Mouse (Mus musculus): ENCODE results near the gene Zmynd12. TPM values are rescaled to one million over a fixed set of nuclear protein-coding genes. Genes with fewer than 3 reads are reported as not detected.

Gene Zmynd12
- total and polyA plus RNA-seq, 3 experiments, result 0.25 to 0.75 (median 0.53) TPM

DNA sequence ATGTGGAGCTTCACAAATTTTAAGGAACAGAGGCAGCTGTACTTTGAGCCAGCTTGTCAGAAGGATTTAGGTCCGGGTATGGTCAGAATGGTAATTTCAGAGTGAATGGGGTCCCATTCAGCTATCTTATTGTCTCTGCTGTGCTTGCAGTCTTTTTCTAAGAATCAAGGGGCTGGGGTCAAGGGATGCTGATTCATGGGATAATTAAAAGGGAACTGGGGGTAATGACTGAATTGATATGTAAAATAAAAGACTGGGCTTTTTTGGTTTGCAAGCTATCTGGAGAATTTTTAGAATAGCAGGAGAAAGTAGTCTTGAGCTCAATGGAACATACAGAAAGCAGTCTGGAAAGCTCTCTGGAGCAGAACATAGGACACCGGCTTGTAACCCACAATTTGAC is 19.2 kb upstream of the Zmynd12 start:
- in situ Hi-C loops (cut with MboI; ENCODE audit: low pct_ligation_motif_present, low pct_unique_long_range_greater_than_20kb, low sequenced_read_pairs), result no loop called here
- no peaks in the 10 kb centered on the region for H3K36me3 ChIP-seq (replicated peaks in 1 of 2; ENCODE audit: control insufficient read depth in 1 of 2, insufficient read depth in 1 of 2, low read length in 1 of 2)
- dilution Hi-C loops (cut with MboI; ENCODE audit: extremely low pct_ligation_motif_present, extremely low pct_unique_long_range_greater_than_20kb, low sequenced_read_pairs), result no loop called here

DNA sequence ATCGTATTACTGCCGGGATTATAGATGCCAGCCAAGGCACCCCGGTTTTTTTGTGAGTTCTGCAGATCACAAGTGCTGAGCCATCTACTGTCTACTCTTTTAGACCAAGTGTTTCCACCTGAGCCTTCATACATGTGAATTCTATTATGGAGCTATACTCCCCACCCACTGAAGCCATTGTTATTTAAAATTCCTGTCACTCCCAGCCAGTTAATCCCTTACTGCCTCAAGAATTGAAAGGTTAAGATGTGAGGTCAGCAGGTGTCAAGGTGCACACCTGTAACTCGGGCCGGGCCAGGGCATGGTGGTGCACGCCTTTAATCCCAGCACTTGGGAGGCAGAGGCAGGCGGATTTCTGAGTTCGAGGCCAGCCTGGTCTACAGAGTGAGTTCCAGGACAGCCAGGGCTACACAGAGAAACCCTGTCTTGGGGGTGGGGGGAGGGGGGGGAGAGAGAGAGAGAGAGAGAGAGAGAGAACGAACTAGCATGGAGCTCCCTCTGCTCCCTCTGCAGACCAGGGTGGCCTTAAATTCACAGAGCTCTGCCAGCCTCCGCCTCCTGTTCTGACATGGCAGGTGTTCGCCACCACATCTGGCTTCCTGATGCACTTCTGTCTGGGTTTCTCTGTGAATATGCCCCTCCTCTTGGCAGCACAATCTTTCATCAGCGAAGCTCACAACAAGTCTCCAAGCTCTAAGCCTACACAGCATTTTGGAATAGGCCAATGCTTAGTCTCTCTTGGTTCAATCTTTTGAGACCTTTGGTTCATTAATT is 10.6 kb upstream of the Zmynd12 start:
- dilution Hi-C loops (cut with MboI; ENCODE audit: extremely low pct_ligation_motif_present, extremely low pct_unique_long_range_greater_than_20kb, low sequenced_read_pairs), result no loop called here
- Histone ChIP-seq H3K27me3 (replicated peaks) (no peaks in the 10 kb centered on the region), H3K79me2 (replicated peaks; ENCODE audit: control insufficient read depth, extremely low read depth, insufficient read depth, poor library complexity, severe bottlenecking) (no peaks in the 10 kb centered on the region), H3K9ac (ENCODE audit: insufficient read depth, low read depth) (no peak overlapping the region), H3K4me1 (ENCODE audit: control insufficient read depth in 1 of 2, insufficient read depth in 2 of 2) (peaks cover 0 to 13% of the 10 kb centered on the region in 2 experiments; a peak in 2 of 4 replicates), H3K4me3 (replicated peaks in 1 of 3; ENCODE audit: low read depth in 2 of 3, low read length in 2 of 3, poor library complexity in 1 of 3) (no peak overlapping the region), H3K36me3 (replicated peaks in 1 of 2; ENCODE audit: control insufficient read depth in 1 of 2, insufficient read depth in 1 of 2, low read length in 1 of 2) (no peaks in the 10 kb centered on the region), H3K9me3 (replicated peaks; ENCODE audit: low read length) (peaks cover 6% of the 10 kb centered on the region), H3K4me2 (ENCODE audit: insufficient read depth, low read depth, poor library complexity, severe bottlenecking) (no peak overlapping the region), H3K27ac (ENCODE audit: insufficient read depth, low read depth) (no peak overlapping the region)
- in situ Hi-C loops (cut with MboI; ENCODE audit: low pct_ligation_motif_present, low pct_unique_long_range_greater_than_20kb, low sequenced_read_pairs), result no loop called here
- no peak for TF ChIP-seq EP300 (IDR thresholded peaks at IDR 0.05; ENCODE audit: low read length)
- TF ChIP-seq MYC (IDR thresholded peaks at IDR 0.05; ENCODE audit: low read depth, low read length), result no peak
- TF ChIP-seq USF2 (conservative IDR thresholded peaks at IDR 0.05; ENCODE audit: low read depth, low read length), result no peak
- TF ChIP-seq SIN3A (IDR thresholded peaks at IDR 0.05; ENCODE audit: low read length), result no peak
- TF ChIP-seq NRF1 (IDR thresholded peaks at IDR 0.05; ENCODE audit: low read depth, low read length), result no peak
- TF ChIP-seq RAD21 (IDR thresholded peaks at IDR 0.05; ENCODE audit: low read depth, low read length), result no peak
- TF ChIP-seq MAFK (IDR thresholded peaks at IDR 0.05; ENCODE audit: insufficient replicate concordance, low read length), result no peak
- no peak for TF ChIP-seq PAX5 (IDR thresholded peaks at IDR 0.05; ENCODE audit: low read length)
- TF ChIP-seq TCF12 (IDR thresholded peaks at IDR 0.05; ENCODE audit: low read depth, low read length), result no peak
- no peak for TF ChIP-seq CTCF (conservative IDR thresholded peaks at IDR 0.05 in 1 of 2, IDR thresholded peaks at IDR 0.05 in 1 of 2; ENCODE audit: low read depth in 2 of 2, low read length in 2 of 2)
- TF ChIP-seq ETS1 (conservative IDR thresholded peaks at IDR 0.05; ENCODE audit: low read depth, low read length), result no peak
- no peak for TF ChIP-seq ZC3H11A (IDR thresholded peaks at IDR 0.05; ENCODE audit: low read depth, low read length)
- no peak for TF ChIP-seq CHD2 (IDR thresholded peaks at IDR 0.05; ENCODE audit: low read length)
- no peak for TF ChIP-seq ZNF384 (IDR thresholded peaks at IDR 0.05; ENCODE audit: low read depth, low read length)
- no peak for DNase-seq (ENCODE audit: extremely low read depth)

More for the DNA sequence above, 19.2 kb upstream of the Zmynd12 start:
- TF ChIP-seq MAZ (IDR thresholded peaks at IDR 0.05; ENCODE audit: low read depth, low read length), result no peak
- TF ChIP-seq CHD2 (IDR thresholded peaks at IDR 0.05; ENCODE audit: low read length), result no peak
- no peak for TF ChIP-seq NRF1 (IDR thresholded peaks at IDR 0.05; ENCODE audit: low read depth, low read length)
- no peak for TF ChIP-seq RAD21 (IDR thresholded peaks at IDR 0.05; ENCODE audit: low read depth, low read length)
- TF ChIP-seq JUN (IDR thresholded peaks at IDR 0.05; ENCODE audit: insufficient read depth, low read depth, low read length), result no peak
- TF ChIP-seq SMC3 (IDR thresholded peaks at IDR 0.05; ENCODE audit: low read depth, low read length), result no peak
- H3K4me3 ChIP-seq (replicated peaks in 1 of 3; ENCODE audit: low read depth in 2 of 3, low read length in 2 of 3, poor library complexity in 1 of 3), result no peak overlapping the region
- H3K9ac ChIP-seq (ENCODE audit: insufficient read depth, low read depth), result no peak overlapping the region
- no peak for DNase-seq (ENCODE audit: extremely low read depth)
- H3K27me3 ChIP-seq (replicated peaks), result no peaks in the 10 kb centered on the region
- 0 out of 4 replicates have a peak, but pooled peaks cover 0 to 2% of the 10 kb centered on the region in 2 experiments for H3K4me1 ChIP-seq (ENCODE audit: control insufficient read depth in 1 of 2, insufficient read depth in 2 of 2)
- H3K9me3 ChIP-seq (replicated peaks; ENCODE audit: low read length), result peaks cover 16% of the 10 kb centered on the region
- H3K4me2 ChIP-seq (ENCODE audit: insufficient read depth, low read depth, poor library complexity, severe bottlenecking), result no peak overlapping the region
- no peak overlapping the region for H3K27ac ChIP-seq (ENCODE audit: insufficient read depth, low read depth)
- H3K79me2 ChIP-seq (replicated peaks; ENCODE audit: control insufficient read depth, extremely low read depth, insufficient read depth, poor library complexity, severe bottlenecking), result no peaks in the 10 kb centered on the region

Measured in CH12.LX (cell line).